In the genomic region with DNA sequence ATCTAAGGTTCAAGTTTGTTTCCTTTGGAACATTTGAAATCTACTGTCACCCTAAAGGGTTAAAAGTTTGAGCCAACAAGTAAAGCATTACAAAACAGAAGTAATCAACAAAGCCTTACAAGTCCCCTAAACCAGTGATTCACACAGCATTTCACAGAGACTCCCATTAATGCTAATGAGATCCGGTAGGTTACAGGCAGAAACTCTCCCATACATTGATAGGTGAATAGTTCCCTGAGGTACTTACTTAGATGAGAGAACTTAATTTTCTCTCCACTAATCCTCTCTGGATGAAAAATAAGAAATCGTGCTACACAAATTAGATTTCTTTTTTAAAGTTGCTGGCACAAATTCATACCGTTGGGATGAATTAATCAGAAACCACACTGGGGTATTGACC, we compare ENCODE assay signal across 18 mouse cellular contexts.
"Had no signal": no experiment of that assay in that cellular context is flagged by ENCODE, and none has a peak within 500 bp of the region (broad histone marks: within the 10 kb centered on the region; RNA-seq: fewer than 3 reads in every experiment).

No protein-coding gene starts in this region.

- H3K36me3 ChIP-seq: midbrain, embryonic 10.5 days; midbrain, embryonic 12.5 days; neural tube, embryonic 13.5 days; neural tube, embryonic 15.5 days had no signal

- DNase-seq: lung, adult 18-20 months; lung, embryonic 14.5 days; lung, postnatal 10 days; lung, postnatal 4 days; retina, postnatal 1 day; right cerebral cortex, adult 18-20 months; right cerebral cortex, postnatal 25 days; right cerebral cortex, postnatal 4 days; spleen, adult 18-20 months; thymus, adult 18-20 months; thymus, postnatal 14 days; thymus, postnatal 36 days had no signal

- H3K4me2 ChIP-seq: lung, embryonic 14.5 days; midbrain, embryonic 12.5 days; neural tube, embryonic 13.5 days; neural tube, embryonic 15.5 days had no signal

- H3K27ac ChIP-seq: liver, embryonic 14.5 days; midbrain, embryonic 10.5 days; midbrain, embryonic 12.5 days; neural tube, embryonic 13.5 days; neural tube, embryonic 15.5 days had no signal

- H3K4me1 ChIP-seq: midbrain, embryonic 10.5 days; midbrain, embryonic 12.5 days; neural tube, embryonic 13.5 days; neural tube, embryonic 15.5 days had no signal

- H3K27me3 ChIP-seq: midbrain, embryonic 12.5 days; neural tube, embryonic 13.5 days; neural tube, embryonic 15.5 days had no signal

- H3K9ac ChIP-seq: liver, embryonic 14.5 days; lung, embryonic 14.5 days; midbrain, embryonic 12.5 days; neural tube, embryonic 13.5 days; neural tube, embryonic 15.5 days had no signal

- H3K9me3 ChIP-seq: midbrain, embryonic 10.5 days; midbrain, embryonic 12.5 days; neural tube, embryonic 13.5 days; neural tube, embryonic 15.5 days had no signal

- H3K4me3 ChIP-seq: midbrain, embryonic 10.5 days; midbrain, embryonic 12.5 days; myocyte; neural tube, embryonic 13.5 days; neural tube, embryonic 15.5 days had no signal
